Mouse (Mus musculus) midbrain, embryonic 13.5 days (tissue): ENCODE measurements around the gene Dll1. TPM values are rescaled to one million over a fixed set of nuclear protein-coding genes. Genes with fewer than 3 reads are reported as not detected.

Experiments
- ATAC-seq: fragments of 200-750 bp; cut with Nextera tagmentation; 2 replicates; pipeline ENCODE4 v1.8.0; 2017; ENCODE audit warnings: mild to moderate bottlenecking, moderate TSS enrichment, moderate library complexity
- H3K27ac ChIP-seq: fragments of 300-500 bp; sonication (generic); 2 replicates; pipeline ENCODE4 v1.5.1; 2015; ENCODE audit warnings: inconsistent platforms, mild to moderate bottlenecking, moderate library complexity
- H3K27me3 ChIP-seq: fragments of 300-500 bp; sonication (generic); 2 replicates; pipeline ENCODE4 v1.6.1; 2015; ENCODE audit warnings: mild to moderate bottlenecking, inconsistent platforms
- H3K36me3 ChIP-seq: fragments of 300-500 bp; sonication (generic); 2 replicates; pipeline ENCODE4 v1.6.1; 2015; ENCODE audit warnings: mild to moderate bottlenecking, inconsistent platforms
- H3K4me1 ChIP-seq: fragments of 300-500 bp; sonication (generic); replicated peaks from 2 replicates; pipeline ENCODE4 v1.6.1; 2015; ENCODE audit warnings: inconsistent platforms
- H3K4me2 ChIP-seq: fragments of 300-500 bp; sonication (generic); replicated peaks from 2 replicates; pipeline ENCODE4 v1.6.1; 2015; ENCODE audit warnings: moderate library complexity, mild to moderate bottlenecking, inconsistent platforms
- H3K4me3 ChIP-seq: fragments of 300-500 bp; sonication (generic); replicated peaks from 2 replicates; pipeline ENCODE4 v1.5.1; 2015; ENCODE audit warnings: mild to moderate bottlenecking, inconsistent platforms
- H3K9ac ChIP-seq: fragments of 300-500 bp; sonication (generic); replicated peaks from 2 replicates; pipeline ENCODE4 v1.6.1; 2015; ENCODE audit warnings: mild to moderate bottlenecking, inconsistent platforms
- H3K9me3 ChIP-seq: fragments of 300-500 bp; sonication (generic); 2 replicates; pipeline ENCODE4 v1.6.1; 2016; ENCODE audit warnings: mild to moderate bottlenecking, inconsistent platforms
- WGBS: fragments of 180-500 bp; shearing (Covaris S2); methylation state at CpG from one replicate; pipeline ENCODE4 v1.1.7; 2015; 5-methylcytosine and 5-hydroxymethylcytosine counted together
- polyA plus RNA-seq: library from polyadenylated mRNA; unstranded; fragments of >200 nt; fragmentation: Nextera tagmentation; extraction: Ambion mirVana; gene quantifications from 2 replicates; pipeline ENCODE4 v1.2.1, GENCODE M21; 2015

Gene Dll1
- 45.4 and 47.7 TPM in 2 replicates for polyA plus RNA-seq

DNA sequence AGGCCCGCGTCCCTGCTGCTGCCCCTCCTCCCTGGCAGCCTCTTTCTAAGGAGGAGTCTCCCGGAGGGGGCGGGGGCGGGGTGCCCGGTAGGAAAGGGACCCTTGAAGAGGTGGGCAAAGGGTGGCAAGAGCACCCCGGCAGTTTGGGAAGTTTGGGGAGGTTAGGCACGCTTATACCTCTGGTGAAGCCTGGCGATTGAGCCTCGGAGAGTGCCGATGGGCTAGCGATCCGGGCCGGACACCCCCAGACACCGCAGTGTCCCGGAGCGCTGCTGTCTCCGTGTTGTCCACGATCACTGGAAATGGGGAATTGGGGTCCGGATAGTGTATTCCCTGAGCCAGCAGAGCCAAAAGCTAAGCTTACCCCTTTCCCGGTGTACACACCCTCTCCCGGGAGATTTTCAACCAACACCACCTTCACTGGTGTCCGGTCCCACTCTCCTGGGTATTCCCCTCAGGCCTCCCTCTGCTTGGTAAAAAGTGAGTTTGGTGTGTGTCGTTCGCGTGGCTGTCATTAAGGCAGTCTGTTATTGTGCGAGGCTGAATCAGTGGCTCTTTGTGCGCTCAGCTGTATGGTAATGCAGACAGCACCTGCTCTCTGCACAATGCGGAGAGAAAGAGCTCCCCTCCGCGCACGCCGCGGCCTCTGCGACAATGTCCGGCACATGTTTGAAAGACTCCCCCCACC is at the start of gene Dll1:
Dll1 (minus strand) TSS at position 379 of the 688 bp plus-strand sequence.
- H3K9ac ChIP-seq: peak within 1 kb of the TSS; percentile 96
- WGBS: under 1% methylated on average over 36 of the region's 36 CpGs

GRCm38 (mm10) chr17:15425931-15426330 is 49.3 kb upstream of the Dll1 start:
- Histone ChIP-seq H3K9ac (no peak overlapping the region), H3K36me3 (peaks cover 91% of the 10 kb centered on the region), H3K4me2 (no peak overlapping the region), H3K27ac (no peak overlapping the region), H3K4me3 (no peak overlapping the region), H3K4me1 (no peaks in the 10 kb centered on the region), H3K27me3 (no peaks in the 10 kb centered on the region), H3K9me3 (no peaks in the 10 kb centered on the region)
- ATAC-seq: no peak
- WGBS: 93% methylated on average over 3 of the region's 3 CpGs

More for the DNA sequence above, at the start of gene Dll1:
- peak within 1 kb of the TSS; percentile 94 for H3K4me3 ChIP-seq
- H3K27me3 ChIP-seq: no peaks in the 10 kb centered on the region
- peaks cover 80% of the 10 kb centered on the region for H3K4me1 ChIP-seq
- H3K36me3 ChIP-seq: peaks cover 4% of the 10 kb centered on the region; the same call in 1 of the 2 replicates
- ATAC-seq: peak; percentile 40
- H3K9me3 ChIP-seq: no peaks in the 10 kb centered on the region
- peak within 1 kb of the TSS; percentile 99 for H3K27ac ChIP-seq
- peak within 1 kb of the TSS; percentile 94 for H3K4me2 ChIP-seq

GRCm38 (mm10) chr17:15423080-15423765 is 46.6 kb upstream of the Dll1 start:
- no peak for ATAC-seq
- H3K36me3 ChIP-seq: peaks cover 91% of the 10 kb centered on the region
- WGBS: 91% methylated on average over 8 of the region's 8 CpGs
- no peak overlapping the region for H3K9ac ChIP-seq
- no peaks in the 10 kb centered on the region for H3K27me3 ChIP-seq
- H3K4me1 ChIP-seq: no peaks in the 10 kb centered on the region
- H3K4me3 ChIP-seq: no peak overlapping the region
- no peak overlapping the region for H3K4me2 ChIP-seq
- no peaks in the 10 kb centered on the region for H3K9me3 ChIP-seq
- H3K27ac ChIP-seq: no peak overlapping the region

DNA sequence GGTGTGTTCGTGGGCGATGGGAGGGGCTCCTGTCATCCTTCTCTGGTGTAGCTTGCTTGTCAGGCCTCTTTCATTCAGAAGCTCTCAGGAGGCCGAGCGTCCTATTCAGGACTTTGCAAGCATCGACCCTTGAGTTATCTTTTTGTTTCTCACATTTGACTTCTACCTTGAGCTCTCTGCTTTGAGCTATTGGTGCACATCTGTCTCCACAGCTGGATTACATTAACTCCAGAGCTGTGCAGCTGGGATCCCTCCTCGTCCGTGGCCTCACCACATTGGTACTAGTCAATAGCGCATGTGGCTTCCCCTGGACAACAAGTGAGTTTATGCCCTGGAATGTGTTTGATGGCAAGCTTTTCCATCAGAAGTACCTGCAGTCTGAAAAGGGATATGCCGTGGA is 46.0 kb upstream of the Dll1 start:
- Histone ChIP-seq H3K4me2 (no peak overlapping the region), H3K36me3 (peaks cover 91% of the 10 kb centered on the region), H3K4me1 (no peaks in the 10 kb centered on the region), H3K27ac (no peak overlapping the region), H3K9me3 (no peaks in the 10 kb centered on the region), H3K27me3 (no peaks in the 10 kb centered on the region), H3K4me3 (no peak overlapping the region), H3K9ac (no peak overlapping the region)
- WGBS: 94% methylated on average over 9 of the region's 9 CpGs
- ATAC-seq: no peak

- no peak overlapping the region for H3K4me2 ChIP-seq
- 98% methylated on average over 6 of the region's 6 CpGs for WGBS
- peaks cover 93% of the 10 kb centered on the region for H3K36me3 ChIP-seq
- no peaks in the 10 kb centered on the region for H3K4me1 ChIP-seq
- no peak overlapping the region for H3K4me3 ChIP-seq
- no peak for ATAC-seq
- no peak overlapping the region for H3K9ac ChIP-seq
- no peak overlapping the region for H3K27ac ChIP-seq
- H3K27me3 ChIP-seq: no peaks in the 10 kb centered on the region
- no peaks in the 10 kb centered on the region for H3K9me3 ChIP-seq
Observed at GRCm38 (mm10) chr17:15421446-15421845, 44.8 kb upstream of the Dll1 start.

GRCm38 (mm10) chr17:15420021-15420603 is 43.4 kb upstream of the Dll1 start:
- ATAC-seq: no peak
- H3K27me3 ChIP-seq: no peaks in the 10 kb centered on the region
- H3K27ac ChIP-seq: no peak overlapping the region
- peaks cover 94% of the 10 kb centered on the region for H3K36me3 ChIP-seq
- 85% methylated on average over 8 of the region's 8 CpGs for WGBS
- no peak overlapping the region for H3K4me2 ChIP-seq
- H3K4me1 ChIP-seq: no peaks in the 10 kb centered on the region
- no peak overlapping the region for H3K9ac ChIP-seq
- no peaks in the 10 kb centered on the region for H3K9me3 ChIP-seq
- H3K4me3 ChIP-seq: no peak overlapping the region

GRCm38 (mm10) chr17:15419534-15419933 is 42.9 kb upstream of the Dll1 start:
- 90% methylated on average over 8 of the region's 8 CpGs for WGBS

GRCm38 (mm10) chr17:15416596-15417215 is 40.0 kb upstream of the Dll1 start:
- Histone ChIP-seq H3K4me1 (no peaks in the 10 kb centered on the region), H3K9ac (no peak overlapping the region), H3K36me3 (peaks cover 95% of the 10 kb centered on the region), H3K4me2 (no peak overlapping the region), H3K4me3 (no peak overlapping the region), H3K27me3 (no peaks in the 10 kb centered on the region), H3K27ac (no peak overlapping the region), H3K9me3 (no peaks in the 10 kb centered on the region)
- no peak for ATAC-seq
- 96% methylated on average over 12 of the region's 12 CpGs for WGBS

More at GRCm38 (mm10) chr17:15419534-15419933, 42.9 kb upstream of the Dll1 start:
- no peak for ATAC-seq
- peaks cover 95% of the 10 kb centered on the region for H3K36me3 ChIP-seq
- no peak overlapping the region for H3K9ac ChIP-seq
- H3K9me3 ChIP-seq: no peaks in the 10 kb centered on the region
- no peaks in the 10 kb centered on the region for H3K4me1 ChIP-seq
- H3K4me3 ChIP-seq: no peak overlapping the region
- H3K4me2 ChIP-seq: no peak overlapping the region
- no peaks in the 10 kb centered on the region for H3K27me3 ChIP-seq
- H3K27ac ChIP-seq: no peak overlapping the region

GRCm38 (mm10) chr17:15410861-15411260 is 34.2 kb upstream of the Dll1 start:
- H3K4me3 ChIP-seq: no peak overlapping the region
- H3K36me3 ChIP-seq: peaks cover 97% of the 10 kb centered on the region
- H3K27me3 ChIP-seq: no peaks in the 10 kb centered on the region
- H3K9me3 ChIP-seq: no peaks in the 10 kb centered on the region
- 100% methylated on average over 1 of the region's 1 CpGs for WGBS
- ATAC-seq: no peak
- no peak overlapping the region for H3K4me2 ChIP-seq
- H3K4me1 ChIP-seq: no peaks in the 10 kb centered on the region
- H3K9ac ChIP-seq: no peak overlapping the region
- H3K27ac ChIP-seq: no peak overlapping the region

DNA sequence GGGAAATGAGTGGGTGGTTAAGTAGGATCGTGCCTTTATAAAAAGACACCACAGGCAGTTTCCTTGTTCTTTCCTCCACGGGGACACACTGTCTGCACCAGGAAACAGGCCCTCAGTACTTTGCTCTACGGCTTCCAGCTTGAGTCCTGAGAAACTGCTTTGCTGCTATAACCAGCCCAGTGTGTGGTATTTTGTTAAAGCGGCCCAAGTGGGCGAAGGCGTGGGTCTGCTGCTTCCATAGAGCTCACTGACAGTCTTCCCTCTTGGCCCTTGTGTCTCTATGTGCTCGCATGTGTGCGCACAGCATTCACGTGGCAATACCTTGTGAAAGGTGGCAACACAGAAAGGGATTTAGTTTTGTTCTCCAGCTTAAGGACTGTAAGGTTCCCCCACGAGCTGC is 32.6 kb upstream of the Dll1 start:
- Histone ChIP-seq H3K4me1 (no peaks in the 10 kb centered on the region), H3K9me3 (no peaks in the 10 kb centered on the region), H3K9ac (no peak overlapping the region), H3K36me3 (peaks cover 95% of the 10 kb centered on the region), H3K4me3 (no peak overlapping the region), H3K27me3 (no peaks in the 10 kb centered on the region), H3K4me2 (no peak overlapping the region), H3K27ac (no peak overlapping the region)
- ATAC-seq: no peak
- 90% methylated on average over 10 of the region's 10 CpGs for WGBS

- H3K27me3 ChIP-seq: no peaks in the 10 kb centered on the region
- H3K9me3 ChIP-seq: no peaks in the 10 kb centered on the region; the same call in 1 of the 2 replicates
- no peak overlapping the region for H3K9ac ChIP-seq
- no peak for ATAC-seq
- no peaks in the 10 kb centered on the region for H3K4me1 ChIP-seq
- no peak overlapping the region for H3K4me3 ChIP-seq
- H3K27ac ChIP-seq: no peak overlapping the region
- H3K36me3 ChIP-seq: peaks cover 96% of the 10 kb centered on the region
- H3K4me2 ChIP-seq: no peak overlapping the region
- WGBS: 97% methylated on average over 2 of the region's 2 CpGs
Observed at GRCm38 (mm10) chr17:15406576-15406975, 29.9 kb upstream of the Dll1 start.

GRCm38 (mm10) chr17:15401716-15402115 is 25.0 kb upstream of the Dll1 start:
- no peaks in the 10 kb centered on the region for H3K27me3 ChIP-seq
- no peaks in the 10 kb centered on the region; the same call in 1 of the 2 replicates for H3K9me3 ChIP-seq
- no peak overlapping the region for H3K4me3 ChIP-seq
- peaks cover 49% of the 10 kb centered on the region for H3K36me3 ChIP-seq
- no peak overlapping the region for H3K4me2 ChIP-seq
- no peak overlapping the region for H3K9ac ChIP-seq
- 97% methylated on average over 17 of the region's 17 CpGs for WGBS
- ATAC-seq: no peak
- H3K27ac ChIP-seq: no peak overlapping the region
- peaks cover 26% of the 10 kb centered on the region for H3K4me1 ChIP-seq
